Mouse (Mus musculus): ENCODE data around the gene Kdm4a.
A peak's percentile ranks its signal among the peaks of the same experiment; 100 is the strongest.

Gene Kdm4a

DNA sequence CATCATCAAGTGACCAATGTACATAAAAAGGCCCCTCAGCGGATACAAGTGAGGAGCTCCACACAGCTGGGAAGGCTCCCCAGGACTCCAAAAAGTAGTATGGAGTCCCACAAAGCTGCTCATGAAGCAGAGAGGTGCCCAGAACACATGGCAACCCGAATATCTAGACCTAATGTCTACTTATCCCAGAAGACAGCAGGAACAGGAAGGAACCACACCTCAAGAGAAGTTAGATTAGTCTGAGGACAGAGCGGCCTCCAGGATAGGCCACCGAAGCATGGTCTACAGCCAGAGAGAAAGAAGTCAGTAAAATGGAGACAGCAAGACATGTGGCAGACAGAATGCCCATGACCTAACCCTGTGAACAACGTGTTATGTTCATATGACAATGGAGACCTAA is 25.0 kb downstream of the Kdm4a start:
- DNase-seq (ENCODE audit: low spot score in 2 of 2): no peak

DNA sequence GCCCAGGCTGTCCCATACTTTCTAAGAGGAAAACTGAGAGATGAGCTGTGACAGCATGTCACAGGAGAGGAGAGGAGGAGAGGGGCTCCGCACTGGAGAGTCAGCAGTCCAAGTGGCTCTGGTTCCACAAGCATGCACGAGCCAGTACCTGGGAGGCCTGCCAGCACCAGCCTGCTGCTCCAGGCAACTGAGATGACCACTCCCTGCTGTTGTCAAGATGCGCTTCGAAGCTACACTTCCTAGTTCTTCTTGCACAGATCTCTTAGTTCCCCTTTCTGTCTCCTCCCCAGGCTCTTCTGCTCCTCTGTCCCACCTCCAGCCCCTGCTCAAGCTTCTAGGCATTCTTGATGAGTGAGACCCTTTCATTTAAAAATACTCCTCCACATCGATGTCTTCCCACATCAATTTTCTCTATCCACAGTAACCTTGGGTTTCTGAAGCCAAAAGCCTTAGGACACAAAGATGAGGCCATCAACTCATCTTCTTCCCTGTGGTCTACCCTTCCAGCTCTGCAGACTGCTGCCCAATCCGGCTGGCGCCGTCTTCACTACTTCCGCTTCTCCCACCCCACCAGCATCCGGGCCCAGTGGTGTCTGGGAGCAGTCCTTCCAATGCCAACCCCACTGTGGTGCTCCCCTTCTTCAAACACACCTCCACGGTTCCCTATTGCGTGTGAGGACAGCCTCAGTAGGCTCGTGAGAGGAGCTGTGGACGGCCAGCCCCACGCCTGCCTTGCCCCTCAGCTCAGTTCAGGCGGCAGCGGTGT is 27.6 kb downstream of the Kdm4a start:
- no peak for DNase-seq (ENCODE audit: low spot score in 2 of 2)

DNA sequence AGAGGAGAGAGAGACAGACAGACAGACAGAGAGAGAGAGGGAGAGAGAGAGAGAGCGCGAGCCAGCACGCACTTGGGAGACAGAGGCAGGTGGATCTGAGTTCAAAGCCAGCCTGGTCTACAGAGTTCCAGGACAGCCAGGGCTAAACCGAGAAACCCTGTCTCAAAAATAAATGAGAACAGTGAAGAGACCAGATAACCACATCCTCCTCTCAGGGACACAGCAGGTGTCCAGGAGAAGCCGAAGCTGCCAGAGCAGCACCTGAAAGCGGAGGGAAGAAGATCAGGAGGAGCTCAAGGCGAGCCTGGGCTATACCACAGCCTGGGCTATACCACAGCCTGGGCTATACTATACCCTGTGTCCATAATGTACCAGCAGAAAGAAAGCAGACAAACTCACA is 29.0 kb downstream of the Kdm4a start:
- no peak for DNase-seq (ENCODE audit: low spot score in 2 of 2)

DNA sequence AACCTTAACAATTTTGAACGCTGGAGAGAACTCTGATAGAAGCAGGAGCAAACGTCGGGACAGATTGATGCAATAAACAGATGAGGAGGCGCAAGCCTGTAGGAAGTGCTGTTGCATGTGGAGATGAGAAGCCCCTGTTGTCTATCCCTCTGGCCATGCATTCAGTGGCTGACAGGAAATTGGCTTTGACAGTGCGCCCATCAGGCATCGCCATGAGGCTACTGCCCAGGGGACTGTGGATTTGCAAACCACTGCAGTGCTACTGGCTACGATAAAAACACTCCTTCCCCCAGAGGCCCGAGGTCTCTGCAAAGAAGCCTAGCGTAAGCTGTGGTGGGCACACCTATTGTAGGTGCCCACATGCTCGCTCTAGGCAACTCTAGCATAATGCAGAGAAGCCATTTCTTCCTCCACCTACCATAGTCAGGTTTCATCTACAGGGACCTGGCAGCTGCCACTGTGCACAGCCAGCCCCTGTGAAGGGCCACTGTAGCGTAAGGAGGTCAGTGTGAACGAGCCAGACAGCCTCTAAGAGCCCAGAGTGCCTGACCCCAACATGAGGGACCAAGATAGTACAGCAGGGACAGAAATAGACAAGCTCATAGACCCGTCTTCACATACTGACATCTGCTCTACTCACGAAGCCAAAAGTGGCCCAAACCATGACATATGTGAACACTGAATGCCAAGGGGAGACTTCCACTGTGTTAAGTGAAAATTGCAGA is 29.7 kb downstream of the Kdm4a start:
- no peak for DNase-seq (ENCODE audit: low spot score in 2 of 2)

DNA sequence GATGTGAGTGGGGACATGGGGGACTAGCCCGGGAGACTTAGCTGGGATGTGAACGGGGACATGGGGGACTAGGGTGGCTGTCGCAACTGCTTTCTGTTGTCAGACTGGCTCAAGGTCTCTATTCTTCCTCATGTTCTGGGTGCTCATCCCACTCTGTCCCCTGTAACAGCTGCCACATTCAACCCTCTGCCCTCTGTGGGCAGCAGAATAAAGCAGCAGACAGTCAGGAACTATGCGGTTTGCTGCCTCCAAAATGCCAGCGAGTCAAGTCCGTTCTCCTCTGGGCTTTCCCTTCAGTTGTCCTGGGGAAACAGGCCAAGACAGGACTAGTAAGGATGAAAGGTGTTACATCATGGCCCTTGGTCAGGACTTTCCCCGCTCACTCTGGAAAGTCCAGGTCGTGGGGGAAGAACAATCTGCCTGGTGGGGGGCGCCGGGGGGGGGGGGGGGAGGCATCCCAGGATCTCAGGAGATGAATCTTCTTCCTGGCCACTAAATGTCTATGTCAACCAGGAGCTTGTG is 30.7 kb downstream of the Kdm4a start:
- DNase-seq (ENCODE audit: low spot score in 2 of 2): no peak

DNA sequence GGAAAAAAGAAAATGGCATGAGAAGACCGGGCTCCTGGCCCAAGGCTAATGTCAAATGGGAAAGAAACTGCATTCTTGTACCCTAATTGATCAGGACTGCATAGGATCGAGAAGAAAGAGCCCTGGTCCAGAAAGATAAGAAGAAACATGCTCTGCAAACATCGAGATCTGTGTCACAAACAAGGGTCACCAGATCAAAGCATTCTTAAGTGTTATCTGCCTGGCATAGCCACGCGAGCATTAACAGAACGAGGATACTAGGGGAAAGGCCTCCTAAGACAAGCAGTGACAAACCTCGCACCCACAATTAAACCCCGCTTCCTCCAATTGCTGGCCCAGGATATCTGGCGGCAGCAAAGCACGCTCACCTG is 31.5 kb downstream of the Kdm4a start:
- DNase-seq (ENCODE audit: low spot score in 2 of 2): no peak

DNA sequence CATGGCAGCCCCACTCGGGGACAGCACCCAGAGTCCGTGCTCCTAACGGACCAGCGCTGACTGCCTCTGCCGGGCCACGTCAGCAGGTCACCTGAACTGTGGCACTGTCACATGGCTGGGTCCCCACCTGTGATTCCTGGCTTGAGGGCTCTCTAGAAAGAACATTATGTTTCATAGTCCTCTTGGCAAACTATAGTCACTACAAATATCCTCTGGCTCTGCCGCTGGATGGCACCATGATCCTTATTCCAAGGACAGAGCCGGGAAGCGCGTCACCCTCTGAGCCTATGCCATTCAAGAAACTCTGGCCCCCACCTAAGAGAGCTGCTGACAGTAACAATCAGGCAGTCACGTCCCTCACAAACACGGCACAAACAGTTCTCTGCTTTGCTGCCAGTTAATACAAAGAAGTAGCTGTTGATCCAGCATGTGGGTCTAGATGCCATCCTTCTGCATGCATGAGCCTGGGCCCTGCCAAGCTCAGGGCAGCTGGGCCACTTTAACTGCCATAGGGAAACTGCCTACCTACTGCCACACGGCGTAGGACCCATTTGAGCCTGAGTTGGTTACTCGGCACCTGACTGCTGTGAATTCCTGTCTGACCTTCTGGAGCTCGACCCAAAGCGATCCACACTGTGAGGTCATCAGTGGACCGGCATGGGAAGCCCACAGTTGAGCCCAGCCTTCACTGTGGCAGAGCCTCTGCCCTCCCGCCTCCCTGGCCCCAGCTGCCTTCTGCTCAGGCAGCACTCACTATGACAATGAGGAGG is 32.1 kb downstream of the Kdm4a start:
- no peak for DNase-seq (ENCODE audit: low spot score in 2 of 2)

DNA sequence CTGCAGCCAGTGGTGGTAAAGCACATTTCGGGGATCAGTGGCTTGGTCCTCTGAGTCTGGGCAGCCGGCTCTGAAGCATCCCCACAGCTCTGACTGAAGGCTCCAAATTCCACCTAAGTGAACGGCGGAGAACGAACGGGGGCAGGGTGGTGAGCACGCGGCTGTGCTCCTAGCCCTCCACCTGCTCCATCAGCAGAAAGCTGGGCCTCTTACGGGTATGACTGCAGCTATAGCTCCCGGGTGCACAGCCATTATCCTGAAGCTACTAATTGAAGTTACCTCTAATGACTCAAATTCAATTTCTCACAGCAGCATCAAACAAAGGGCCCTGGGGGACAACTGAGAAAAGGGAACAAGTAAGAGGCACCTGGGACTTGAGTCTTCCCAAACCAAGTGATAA is 32.8 kb downstream of the Kdm4a start:
- DNase-seq (ENCODE audit: low spot score in 2 of 2): no peak

DNA sequence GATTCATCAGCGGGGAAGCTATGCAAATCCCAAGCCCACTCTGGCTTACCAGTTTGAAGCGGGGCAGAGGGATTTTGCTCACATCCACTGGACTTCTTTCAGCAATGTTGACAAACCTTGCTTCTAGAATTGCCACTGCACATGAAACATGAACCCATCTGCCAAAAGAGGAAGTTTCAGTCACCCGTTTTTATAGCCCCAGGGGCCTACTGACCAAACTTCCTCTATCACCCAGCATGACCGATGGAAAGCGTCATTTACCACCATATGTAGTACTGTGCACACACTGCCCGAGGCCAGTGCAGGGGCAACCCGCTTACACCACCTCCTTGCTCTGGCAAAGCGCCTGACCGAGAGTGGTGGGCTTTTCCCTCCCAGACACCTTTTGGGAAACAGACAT is 35.5 kb downstream of the Kdm4a start:
- no peak for DNase-seq (ENCODE audit: low spot score in 2 of 2)

DNA sequence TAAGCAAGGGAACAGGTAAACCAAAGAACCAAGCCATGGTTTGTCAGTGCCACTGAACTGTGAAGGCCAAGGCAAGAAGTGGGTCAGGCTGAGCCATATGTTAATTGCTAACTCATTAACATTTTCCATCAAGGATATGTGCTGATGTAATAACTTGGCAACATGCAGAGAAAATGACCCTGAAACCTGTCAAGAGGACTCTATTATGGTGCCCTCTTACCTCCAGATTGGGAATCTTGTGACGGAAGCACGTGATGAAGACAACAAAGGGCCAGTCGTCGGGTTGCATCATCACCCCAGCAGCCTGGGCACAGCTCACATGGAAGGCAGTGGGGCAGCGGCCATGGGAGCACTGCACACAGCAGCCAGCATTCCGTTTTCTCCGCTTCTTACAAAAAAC is 36.2 kb downstream of the Kdm4a start:
- no peak for DNase-seq (ENCODE audit: low spot score in 2 of 2)

DNA sequence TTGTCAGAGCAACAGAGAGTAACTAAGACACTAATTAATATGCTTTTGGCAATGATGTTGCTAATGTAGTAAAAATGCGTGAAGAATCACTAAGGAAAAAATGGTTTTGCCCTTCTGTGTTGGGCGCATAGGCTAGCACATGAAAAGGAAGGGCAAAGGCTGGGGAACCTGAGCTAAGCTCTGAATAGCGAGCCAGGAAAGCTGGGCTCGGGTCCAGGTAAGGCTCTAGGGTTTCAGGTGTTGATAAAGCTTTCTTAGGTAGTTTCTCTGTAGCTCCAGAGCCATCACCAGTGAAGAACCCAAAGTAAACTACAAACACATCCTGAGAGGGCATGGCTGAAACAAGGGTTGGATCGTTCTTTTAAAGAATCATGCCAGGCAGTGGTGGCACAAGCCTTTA is 38.3 kb downstream of the Kdm4a start:
- no peak for DNase-seq (ENCODE audit: low spot score in 2 of 2)

DNA sequence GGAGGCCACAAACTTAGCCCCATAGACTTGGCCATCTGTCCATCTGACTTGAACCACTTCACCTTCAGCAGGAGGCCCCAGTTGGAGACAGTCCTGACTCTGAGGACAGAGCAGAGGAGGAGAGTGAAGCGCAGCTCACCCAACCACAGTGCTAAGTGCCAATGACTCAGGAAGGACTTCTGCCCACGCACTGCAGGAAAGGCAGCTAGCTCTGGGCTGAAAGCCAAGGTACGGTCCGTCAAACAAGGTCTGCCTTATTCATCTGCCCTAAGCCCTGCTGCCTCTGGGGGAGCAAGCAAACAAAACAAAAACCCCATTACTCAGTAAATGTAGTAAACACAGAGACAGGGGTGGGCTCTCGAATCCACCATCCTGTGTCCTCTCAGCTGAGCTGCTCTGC is 41.0 kb downstream of the Kdm4a start:
- peak in 1 of 2 experiments; percentile 27 for DNase-seq (ENCODE audit: low spot score in 2 of 2)

DNA sequence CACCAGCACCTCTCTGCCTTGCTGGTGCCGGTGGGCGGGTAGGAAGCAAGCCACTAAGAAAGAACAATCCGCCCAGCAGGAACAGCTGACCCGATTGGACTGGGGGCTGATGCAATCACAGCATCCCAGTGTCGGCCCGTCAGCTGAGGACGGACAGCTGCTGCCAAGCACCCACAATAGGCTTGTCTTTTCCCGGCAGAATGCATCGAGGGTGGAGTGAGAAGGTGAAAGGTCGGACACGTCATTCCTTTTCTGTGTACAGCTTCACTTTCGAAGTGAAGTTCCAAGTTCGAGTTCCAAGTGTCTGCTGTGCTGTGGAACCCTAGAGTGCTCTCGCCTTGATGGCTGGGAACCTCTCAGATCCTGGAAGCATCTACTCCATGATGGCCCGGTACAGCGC is 42.0 kb downstream of the Kdm4a start:
- DNase-seq (ENCODE audit: low spot score in 2 of 2): no peak

DNA sequence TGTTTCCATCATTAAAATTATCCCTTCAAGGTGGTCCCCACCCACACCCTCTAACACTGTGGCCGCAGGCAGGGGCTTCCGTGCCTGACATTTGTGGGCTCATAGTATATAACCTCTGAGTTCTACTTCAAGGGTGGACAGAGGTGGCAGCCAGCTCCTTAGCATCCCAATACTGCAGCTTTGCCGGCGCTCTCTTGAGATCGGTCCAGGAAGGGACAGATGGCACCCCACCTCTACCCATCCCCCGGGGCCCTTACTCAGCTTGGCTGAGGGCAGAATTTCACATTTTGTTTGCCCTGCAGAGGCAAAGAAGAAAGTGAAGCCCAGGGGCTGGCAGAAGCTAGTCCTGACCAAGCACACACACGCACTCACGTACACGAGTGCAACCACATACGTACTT is 42.5 kb downstream of the Kdm4a start:
- DNase-seq (ENCODE audit: low spot score in 2 of 2): no peak

DNA sequence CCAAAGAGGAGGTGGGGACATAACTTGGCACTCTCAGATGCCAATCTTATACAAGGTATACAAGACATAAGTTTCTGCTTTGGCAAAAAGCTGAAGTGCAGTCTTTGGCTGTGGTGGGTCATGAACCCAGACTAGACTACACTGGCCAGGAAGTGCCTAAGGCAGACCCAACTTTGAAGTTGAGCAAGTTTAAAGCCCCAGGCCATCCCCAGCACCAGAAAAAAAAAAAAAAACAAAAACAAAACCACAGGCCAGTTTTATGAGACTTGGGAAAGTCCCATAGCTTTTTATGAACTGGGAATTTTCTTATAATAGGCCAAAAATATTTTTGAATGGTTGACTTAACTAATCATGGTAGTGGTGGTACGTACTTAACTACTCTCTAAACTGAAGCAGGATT is 44.4 kb downstream of the Kdm4a start:
- no peak for DNase-seq (ENCODE audit: low spot score in 2 of 2)

DNA sequence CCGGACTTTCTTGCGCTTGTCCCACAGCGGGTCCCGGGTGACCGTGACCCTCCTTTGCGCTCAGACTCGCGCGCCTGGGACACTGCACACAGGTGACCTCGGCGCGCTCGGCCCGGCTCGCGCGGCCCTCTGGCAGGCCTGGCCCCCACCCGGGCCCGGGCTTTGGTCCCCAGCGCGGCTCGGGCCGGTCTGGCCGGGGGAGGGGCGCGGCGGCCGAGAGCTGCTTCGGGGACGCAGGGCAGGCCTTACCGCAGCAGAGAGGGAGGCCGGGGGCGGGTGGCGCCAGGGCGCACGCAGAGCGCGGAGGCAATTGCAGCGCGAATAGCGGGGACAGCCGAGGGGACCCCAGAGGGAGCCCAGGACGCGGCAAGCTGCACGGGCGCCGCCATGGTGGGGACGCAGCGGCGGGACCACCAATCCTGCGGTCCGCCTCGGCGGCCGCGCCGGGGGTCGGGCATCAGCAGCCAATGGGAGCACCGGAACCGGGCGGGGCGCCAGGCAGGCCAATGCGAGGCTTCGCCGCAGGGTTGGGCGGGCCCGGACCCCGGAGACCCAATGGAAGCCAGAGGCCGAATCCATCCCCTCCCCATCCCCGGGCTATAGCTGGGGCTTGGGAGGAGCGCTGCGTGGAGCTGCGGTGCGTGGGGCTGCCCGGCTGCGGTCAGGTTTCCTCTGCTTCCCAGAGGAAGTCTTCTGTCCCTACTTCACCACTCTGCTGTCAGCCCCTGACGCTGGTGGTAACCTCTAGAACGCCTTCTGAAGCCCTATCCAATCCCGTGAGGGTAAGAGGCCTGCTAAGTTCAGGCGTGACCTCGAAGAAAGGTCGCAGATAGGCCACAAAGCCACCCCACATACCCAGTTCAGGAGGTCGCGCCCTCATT is 45.1 kb downstream of the Kdm4a start, which contains the start of gene St3gal3:
St3gal3 (minus strand) TSS at position 430 of the 881 bp plus-strand sequence.
- peak; percentile 90 to 91 for DNase-seq (ENCODE audit: low spot score in 2 of 2)

DNA sequence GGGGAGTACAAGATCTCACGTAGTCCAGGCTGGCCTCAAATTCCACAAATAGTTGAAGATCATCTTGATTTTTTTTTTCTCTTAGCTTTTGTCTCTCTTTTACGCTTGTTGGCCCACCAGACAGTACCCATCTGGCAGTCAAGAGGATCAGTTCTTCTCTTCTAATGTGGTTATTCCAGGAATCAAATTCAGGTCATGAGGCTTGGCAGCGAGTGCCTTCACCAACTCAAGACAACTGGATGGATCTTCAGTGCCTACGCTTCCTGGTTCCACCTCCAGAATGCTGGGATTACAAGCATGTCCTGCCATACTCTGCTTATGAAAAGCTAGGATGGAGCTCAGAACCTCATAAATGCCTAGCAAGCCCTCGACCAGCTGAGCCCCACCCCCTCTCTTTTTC is 48.5 kb downstream of the Kdm4a start:
- no peak for DNase-seq (ENCODE audit: low spot score in 2 of 2)

DNA sequence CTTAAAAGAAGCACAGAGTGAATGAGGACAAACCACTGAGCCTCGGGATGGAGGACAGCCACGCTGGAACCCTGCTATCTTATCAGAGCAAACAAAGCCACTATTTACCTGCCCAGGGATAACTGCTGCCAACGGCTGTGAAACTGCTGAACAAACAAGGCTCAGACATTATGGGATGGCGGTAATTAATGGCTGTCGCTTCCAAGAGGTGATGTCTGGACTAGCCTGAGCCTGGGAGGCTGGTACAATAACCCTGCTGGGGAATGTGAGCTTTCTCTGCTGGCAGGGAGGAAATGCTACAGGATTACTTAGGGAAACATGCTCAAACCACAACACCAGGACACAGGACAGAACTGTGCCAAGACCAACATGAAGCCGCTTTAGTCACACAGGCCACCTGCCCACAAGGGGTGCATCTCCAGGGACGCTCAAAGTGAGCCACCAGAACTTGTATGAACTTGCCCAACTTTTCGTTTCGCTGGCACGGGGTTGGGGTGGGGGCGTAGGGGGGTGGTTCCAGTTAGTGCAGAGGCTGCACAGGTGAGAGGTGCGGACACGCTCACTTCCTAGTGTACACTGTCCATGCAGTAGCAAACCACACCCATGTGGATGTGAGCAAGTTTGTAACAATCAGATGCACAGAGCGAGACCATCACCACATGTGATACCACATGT is 56.7 kb downstream of the Kdm4a start:
- peak in 1 of 2 experiments; percentile 53 for DNase-seq (ENCODE audit: low spot score in 2 of 2)

DNA sequence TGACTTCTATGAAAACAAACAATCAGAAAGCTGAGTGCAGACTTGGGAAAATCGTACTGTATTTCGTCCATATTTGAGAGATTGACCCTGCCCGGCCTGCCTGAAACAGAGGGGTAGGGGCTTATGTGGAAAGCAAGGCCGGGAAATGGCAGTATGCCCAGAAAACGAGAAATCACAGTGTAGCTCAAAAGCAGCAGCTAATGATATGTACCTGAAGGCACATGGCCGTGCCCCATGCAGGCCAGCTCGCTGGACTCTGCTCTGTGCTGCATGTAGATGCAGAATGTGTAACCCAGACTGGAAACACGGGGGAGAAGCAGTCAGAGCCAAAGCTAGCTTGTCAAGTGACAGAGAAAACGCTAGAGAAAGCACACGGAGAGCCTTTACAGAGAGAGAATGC is 57.8 kb downstream of the Kdm4a start:
- no peak for DNase-seq (ENCODE audit: low spot score in 2 of 2)

DNA sequence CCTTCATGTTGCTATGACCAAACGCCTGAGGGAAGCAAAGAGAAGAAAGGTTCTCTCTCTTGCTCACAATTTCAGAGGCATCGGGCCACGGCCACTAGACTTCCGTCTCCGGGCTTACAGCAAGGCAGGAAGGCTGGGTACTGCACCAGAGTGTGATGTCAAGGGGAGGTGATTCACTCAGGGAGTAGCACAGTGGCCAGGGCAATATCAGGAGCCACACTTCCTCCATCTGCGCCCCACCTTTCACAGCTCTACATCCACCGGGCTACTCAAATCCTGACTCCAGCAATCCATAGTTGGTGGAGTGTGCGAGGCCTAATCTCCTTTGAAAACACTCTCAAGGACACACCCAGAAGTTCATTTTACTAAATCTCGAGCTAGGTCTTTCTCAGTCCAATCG is 62.3 kb downstream of the Kdm4a start:
- DNase-seq (ENCODE audit: low spot score in 2 of 2): no peak

DNA sequence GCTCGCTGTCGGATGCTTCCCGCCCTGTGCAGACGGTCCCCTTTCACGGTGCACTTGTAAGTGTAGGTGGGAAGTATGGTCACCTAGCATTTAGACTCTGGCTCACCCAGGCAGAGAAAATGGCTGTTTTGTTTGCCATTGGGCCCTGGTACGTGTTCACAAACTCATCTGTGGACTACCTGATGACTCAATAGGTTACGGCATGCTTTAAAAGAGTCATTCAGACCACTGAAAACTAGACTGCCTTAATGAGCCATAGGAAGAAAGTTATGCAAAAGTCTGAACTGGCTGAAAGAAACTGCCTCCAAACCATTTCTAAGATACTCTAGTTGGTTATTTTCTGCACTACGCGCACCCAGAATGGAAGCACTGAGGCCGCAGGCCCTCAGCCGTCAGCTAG is 63.7 kb downstream of the Kdm4a start:
- DNase-seq (ENCODE audit: low spot score in 2 of 2): no peak
